Mouse (Mus musculus) cerebellum, adult 9-11 months (tissue): ENCODE results near the gene Arap2.
"Not testable (repeated sequence)": the region's sequence is repeated elsewhere in the genome, so short reads cannot be mapped to it uniquely, and the experiment has no call there.

Experiments used
- DNase-seq: peaks from one replicate; pipeline ENCODE4 v3.0.0; 2022

The Arap2 gene

DNA sequence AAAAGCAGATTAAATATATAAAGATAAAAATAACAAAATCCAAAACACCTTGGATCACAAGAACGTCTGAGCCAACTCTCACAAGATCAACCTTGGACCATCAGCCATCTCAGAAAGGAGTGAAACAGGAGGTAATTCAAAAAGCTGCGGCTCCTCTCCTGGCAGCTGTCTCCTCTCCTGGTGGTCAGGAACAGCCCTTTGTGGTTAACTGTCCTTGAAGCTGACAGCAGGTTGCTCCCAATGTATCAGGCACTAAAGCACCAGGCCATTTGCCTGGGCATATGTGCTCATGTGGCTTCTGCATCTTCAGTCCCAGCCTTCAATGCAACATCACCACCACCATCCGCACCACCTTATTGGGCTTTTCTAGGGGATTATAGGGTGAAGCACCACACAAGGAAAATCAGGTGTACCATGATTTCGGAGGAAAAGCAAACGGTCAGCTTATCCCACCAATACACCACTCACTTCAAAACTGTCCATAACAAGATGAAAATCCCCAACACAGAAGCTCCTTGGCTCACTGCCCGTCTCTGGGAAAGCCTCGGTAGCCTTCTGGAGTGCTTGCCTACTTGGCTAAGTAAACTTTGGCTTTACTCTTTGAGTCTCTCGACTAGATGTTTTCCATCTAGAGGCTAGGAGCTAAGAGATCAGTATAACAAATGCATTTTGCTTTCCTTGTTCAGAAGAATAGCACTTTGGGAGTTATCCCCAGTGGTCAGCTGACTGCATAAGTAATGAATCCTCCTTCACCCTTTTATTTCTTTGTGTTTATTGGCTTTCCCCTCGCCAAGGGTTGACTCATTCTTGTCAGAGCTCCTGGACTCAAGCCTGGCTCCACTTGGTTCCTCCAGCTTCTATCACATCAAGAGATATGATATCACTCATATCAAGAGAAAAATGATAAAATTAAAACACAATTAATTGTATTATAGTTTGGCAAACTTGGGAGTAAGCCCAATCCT, 26.2 kb downstream of the Arap2 start:
- DNase-seq, result peak; percentile 22

DNA sequence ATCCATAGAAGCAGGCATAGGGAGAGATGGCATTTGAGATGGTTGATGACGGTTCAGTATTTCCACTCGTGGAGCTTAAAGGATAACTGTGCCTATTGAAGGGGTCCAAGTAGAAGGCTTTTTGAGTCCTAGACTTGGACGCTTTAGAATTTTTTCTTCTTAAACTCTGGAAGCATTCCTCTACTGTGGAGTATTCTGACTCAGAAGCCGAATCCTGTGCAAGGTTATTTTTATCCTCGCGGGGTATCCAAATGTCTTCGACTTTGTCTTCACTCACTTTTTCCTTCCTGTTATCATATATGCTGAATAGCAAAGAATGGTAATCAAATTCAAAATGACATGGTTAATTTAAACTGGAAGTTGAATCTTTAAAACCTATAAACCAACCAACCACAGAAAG, 35.4 kb downstream of the Arap2 start:
- not testable (repeated sequence) for DNase-seq

DNA sequence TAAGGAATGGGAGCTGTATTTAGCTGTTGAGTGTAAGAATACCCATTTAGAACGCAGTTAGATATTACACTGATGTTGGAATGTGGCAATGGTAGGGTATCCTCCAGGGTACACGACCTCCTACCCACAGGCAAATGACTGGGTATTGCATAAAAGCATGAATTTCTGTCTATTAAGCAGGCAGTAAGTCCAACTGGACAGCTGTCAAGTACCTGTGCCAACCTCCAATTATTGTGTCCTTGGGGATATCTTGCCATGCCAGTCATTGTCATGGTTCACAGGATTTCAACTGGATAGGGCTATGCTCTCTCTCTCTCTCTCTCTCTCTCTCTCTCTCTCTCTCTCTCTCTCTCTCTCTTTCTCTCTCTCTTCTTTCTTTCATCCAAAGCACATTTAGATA, 40.4 kb downstream of the Arap2 start:
- no peak for DNase-seq

DNA sequence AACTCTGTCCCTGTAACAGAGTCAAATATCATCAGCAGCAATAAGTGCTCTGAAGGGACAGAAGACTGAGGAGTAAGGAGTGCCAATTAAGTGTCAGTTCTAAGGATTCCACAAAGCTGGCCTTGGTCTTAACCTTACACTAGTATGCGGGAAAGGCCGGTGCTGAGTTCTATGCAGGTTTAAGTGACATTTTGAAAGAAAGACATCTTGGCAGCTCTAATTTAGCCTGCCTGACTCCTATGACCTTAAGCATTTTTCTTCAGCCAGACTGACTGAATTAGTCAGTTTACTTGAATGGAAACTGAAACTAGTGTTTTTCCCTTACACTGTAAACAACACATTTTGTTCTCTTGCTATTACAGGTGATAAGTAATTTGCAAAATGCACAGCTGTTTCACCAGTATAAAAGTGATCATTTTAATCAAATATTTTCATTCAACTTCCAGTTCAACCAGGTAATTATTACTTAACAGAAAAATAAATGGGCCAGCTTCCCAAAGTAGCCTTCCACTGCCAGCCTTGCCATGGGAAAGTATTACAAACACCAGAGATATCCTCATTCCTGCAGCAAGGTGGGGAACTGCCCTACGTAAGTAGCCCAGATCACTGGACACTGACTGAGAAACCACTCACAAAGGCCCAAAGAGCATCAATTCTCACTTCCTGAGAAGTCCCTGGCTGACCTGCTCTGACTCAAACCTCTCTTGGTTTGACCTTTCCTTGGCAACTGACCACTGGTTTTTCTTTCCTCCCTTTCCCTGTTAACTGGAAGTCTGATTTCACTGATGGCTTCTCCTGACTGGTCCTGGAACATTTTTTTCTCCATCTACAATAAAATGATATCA, 42.5 kb downstream of the Arap2 start:
- no peak for DNase-seq

DNA sequence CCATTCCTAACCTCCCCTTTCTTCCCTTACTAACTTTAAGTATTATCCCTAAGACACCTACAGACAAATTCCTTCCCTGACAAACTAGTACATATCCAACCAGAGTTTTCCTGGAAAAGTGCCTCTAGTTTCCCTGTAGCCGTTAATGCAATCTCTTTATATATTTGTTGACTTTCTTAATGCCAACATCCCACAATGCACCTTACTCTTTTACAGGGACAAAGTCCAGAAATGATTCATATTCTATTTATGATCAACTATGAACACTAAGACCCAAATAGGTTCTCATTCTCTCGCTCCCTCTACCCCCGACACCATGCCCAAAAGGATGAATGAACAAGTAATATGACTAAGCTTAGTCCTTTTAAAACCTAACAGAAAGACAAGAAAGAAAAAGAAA, 49.5 kb downstream of the Arap2 start:
- no peak for DNase-seq

DNA sequence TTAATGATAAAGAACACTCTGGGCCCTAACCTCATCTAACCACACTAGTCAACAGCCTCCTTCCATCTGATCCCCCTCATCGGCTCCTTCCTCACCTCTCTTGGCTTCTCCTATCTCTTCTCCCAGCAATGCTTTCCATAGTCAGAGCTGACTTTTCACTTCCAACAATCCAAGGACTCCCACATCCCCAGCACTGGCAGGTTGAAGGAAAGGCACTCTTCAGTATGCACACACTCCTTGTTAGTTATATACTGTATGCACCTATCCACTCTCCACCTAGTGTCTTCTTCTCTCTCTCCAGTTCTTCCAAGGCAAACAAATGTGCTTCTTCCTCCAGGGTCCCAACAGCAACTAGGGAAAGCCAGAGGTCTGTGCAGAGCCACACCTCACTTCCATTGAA, 50.0 kb downstream of the Arap2 start:
- no peak for DNase-seq

DNA sequence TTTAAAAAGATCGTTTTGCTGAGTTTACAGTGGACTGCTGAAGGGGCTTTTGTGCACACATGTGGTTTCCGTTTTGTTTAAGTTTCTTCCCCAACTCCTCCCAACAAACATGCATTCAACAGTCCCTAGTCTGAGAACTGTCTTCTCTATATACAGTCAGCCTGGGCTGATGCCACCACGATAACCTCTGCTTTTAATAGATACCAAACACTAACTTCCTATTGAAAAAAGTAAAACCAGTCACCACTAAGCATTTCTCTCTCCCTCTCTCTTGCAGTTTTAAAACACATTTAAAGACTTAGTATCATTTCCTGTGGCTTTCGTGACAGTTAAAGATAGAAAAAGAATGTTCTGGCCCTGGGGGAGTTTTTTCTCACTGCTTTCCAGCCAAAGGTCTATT, 50.5 kb downstream of the Arap2 start:
- no peak for DNase-seq

DNA sequence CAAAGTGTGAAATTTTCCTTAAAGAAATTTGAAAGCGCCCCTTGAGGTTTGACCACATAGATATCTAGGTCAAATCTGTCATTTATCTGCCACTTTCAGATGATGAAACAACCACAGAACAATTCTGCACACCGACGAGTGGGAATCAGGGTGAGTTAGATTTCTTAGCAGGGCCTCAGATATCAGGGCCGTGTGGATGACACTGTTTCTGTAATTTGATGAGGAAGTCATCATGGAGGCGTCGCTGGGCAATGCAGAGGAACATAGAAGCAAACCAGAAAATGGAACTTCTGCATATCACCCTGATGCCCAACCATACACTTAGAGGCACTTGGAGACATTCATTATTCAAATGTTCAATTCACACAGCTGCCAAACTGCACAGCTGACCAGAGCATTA, 55.0 kb downstream of the Arap2 start:
- no peak for DNase-seq

DNA sequence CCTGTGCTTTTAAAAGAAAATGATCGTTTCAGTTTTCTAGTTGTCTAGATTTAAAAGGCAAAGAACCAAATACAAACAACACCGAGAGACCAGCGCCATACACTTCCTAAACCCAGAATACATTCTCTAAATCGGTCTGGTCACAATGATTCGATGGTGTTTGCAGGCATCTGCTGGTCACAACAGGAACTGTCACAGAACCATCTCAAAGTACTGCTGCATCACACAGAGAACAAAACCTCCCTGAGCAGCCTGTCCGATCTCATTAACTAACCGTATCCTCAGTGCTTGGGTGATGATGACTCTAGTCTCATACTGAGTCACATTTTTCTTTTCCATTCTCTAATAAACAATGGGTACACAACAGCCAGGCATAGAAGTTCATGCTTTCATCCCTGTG, 59.1 kb downstream of the Arap2 start:
- DNase-seq, result peak; percentile 8

DNA sequence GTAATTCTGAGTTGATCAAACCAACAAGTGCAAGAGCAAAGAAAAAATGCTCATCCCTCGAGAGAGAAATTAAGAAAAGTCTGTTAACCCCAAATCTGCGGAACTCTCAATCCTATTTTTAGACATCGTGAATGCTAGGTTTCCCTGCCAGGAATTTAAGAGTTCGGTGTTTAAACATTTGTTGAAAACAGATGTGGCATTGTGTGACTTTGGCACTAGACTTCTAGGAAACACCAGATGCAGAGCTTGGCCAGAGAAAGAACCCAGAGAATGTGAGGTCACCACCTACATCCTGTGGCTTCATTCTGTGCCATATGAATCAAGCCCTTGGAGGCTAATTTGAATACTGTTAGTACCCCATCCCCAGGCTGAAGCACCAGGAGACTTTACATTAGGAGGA, 76.0 kb downstream of the Arap2 start:
- DNase-seq, result no peak

DNA sequence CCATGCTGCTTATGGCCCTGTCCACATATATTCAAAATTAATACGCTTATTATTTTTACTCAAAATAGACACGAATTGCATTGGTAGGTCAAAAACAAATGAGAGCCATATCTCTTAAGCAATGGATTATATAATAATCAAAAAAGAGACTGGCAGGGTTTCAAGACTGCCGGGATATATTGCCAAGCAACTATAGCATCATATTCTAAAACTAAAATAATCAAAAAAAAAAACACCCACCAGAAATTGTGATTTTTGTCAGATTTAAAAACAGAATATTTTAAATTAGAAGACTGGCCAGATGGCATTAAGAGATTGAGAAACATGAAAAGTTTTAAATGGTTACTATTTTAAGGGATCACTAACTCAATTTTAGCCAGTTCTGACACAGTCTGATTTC, 82.2 kb downstream of the Arap2 start:
- no peak for DNase-seq

DNA sequence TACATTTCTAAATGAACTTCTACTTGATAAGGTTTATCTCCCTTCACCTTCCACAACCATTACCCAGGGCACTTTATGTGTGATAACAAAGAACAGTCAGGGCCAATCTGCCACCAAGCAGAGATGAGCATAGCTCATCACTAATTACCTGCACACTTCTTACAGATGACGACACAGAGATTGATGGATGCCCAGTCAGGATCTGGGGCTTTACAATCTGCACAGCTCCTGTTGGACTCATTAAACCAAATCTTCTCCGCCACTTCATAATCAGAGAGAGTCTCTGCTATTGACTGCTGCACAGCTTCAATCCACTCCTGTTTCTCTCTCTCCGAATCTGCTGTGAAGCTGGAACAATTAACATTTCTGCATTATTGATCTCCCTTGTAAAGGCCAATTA, 82.8 kb downstream of the Arap2 start:
- DNase-seq, result no peak

DNA sequence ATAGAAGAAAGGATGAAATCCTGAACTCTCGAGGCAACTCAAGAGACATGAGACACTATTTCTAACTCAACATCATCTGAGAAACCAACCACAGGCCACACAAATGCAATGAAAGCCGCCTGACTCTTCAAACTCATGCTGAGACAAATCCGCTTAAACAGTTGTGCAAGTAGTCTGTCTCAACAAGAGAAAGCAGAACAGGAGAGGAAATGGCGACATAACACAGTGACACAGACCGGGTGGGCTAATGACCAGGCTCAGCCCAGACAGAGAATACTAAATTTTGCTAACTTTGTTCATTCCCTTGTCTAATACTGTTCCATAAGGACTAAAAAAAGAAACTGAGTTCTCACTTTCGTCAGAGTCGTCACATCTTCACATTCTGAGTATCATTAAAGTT, 88.6 kb downstream of the Arap2 start:
- DNase-seq, result no peak

DNA sequence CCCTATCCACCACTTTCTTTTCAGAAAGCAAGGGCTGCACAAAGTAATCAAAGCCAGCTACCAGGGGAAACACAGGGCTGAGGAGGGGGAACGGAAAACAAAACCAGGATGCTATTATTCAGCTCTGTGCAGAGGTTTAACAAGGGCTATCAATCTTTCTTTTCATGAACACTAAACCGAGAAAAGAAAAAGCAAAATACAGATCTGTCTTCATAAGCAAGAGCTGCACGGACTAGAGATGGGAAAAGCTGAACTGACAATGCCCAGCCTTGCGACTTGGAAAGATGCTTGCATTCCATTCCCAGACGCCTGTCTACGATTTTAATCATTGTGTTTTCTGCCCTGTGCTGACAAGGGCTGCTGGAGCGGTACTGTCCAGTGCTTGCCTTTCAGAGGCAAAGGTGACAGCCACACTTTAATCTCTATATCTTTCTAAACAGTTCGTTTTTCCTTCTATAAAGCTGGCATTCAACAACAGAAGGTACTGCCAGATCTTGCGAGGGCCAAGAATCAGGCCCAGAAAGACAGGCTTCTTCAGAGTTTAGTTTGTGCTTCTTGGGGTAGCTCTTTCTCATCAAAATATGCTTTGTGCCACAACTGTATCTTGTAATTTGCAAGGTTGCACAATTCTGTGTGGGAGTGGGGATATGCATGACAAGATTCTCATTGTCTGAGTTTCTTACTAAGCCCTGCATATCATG, 93.1 kb downstream of the Arap2 start:
- no peak for DNase-seq

DNA sequence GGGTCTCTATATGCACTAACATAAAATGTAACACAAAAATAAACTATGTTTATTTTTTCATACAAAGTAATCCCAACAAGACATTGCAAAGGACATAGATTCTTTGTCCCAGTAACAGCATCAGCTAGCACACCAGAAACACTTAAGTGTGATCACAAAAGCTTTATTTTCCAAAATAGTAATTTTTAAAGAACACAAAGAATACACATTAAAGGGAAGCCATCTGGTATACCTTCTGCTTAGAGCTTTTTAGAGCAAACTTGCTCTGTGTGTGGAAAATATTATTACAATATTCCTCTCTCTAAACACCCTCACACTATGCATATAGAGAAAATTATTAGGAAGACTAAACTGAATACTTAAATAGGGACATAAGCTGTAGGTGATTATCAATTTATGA, 100.6 kb downstream of the Arap2 start:
- no peak for DNase-seq

DNA sequence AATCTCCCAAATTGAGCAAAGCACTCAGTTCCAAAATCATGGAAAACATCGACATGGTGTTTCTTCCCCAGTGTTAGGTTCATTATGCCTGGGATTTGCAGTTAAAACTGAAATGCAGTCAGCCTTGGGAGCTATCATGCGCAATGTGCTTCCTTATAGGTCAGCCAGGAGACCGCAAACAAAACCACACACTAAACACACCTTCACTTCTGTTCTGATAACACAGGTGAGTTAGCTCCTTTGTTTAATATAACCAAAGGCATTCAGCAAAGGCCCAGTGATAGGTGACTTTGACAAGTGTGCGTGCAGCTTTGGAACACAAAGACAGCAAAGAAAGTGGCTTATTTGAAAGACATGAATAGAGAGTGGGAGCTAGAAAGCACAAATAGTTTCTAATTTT, 101.1 kb downstream of the Arap2 start:
- no peak for DNase-seq

DNA sequence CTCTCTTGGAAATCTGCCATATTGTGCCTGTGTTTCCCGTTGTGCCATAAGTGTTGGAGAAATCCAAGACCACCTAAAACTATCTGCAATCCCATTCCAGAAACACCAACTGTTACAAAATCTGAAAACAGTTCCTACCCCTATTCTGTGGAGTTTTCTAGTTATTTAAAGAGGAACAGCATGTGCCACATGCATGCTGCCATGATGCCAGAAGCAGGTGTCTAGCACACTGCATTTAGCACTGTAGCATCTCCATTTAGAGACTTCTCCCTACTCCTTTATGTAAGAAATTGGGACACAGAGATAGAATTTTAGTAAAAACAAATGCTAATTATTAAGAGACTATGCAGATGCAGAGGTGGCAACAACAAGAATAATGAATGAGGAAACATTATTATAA, 102.8 kb downstream of the Arap2 start:
- DNase-seq, result no peak

DNA sequence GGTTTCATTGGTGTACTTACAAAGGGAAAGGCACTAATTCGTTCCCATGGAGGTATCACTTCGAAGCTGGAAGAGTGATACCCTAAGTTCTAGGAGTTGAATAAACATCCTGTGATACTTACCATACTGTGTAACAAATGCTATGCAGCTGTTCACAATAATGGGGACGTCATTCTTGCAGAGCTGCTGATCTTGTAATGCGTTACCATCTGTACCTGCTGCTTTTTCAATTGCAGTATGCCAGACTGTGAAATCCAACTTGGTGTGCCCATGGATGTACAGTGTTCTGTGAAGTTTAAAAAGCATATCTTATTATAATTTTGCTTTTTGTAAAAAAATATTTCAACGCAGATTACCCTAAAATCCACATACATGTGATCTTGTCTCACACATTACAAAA, 112.0 kb downstream of the Arap2 start:
- DNase-seq, result no peak

DNA sequence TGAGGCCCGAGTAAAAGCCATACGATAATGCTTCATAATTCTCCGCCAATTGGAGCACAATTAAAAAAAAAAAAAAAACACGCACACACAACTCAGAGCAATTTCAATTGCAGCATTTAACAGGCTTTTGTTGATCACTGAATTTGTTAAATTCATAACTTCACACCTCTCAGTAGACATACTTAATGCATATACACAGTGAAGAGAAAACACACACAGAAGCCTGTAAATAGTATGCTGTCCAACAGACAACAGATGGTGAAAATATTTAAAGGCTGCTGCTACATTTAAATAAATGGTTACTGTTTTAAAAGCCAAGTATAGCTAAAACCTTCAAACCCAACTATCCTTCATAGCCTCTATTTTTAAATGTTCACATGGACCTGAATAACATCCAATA, 123.6 kb downstream of the Arap2 start:
- DNase-seq, result no peak

DNA sequence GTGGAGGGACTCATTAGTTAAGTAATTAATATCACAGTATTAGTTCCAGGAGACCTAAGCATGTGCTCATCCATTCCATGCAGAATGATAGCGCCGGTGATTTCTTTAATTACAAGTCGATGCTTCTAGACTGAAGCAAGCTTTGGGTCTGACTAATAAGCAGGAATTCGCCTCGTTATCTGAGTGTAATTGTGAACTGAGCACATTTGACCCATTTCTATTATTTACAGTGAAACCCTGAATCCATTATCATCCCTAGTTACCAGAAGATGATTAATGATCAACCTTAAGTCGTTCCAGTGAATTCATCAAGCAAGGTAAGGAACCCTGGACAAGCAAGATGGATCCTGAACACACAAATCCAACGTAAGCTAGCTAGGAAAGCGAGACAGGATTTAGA, 125.5 kb downstream of the Arap2 start:
- DNase-seq, result no peak

DNA sequence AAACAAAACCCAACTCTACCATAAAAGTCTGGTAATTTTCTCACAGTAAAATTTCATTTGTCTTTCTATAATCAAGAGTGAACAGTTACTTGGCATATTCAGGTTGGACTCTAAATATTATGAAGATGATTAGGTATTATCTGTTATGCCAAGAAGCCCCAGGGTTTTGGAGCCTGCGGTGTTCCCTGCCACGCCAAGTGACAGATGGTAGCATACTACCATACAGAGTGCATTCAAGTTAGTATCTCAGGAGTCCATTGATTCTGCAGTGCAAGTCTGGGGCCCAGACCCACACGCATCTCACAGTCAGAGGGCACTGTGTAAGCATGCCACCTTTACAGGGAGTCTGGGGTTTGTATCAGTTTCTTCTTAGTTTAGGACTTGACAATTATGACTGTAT, 129.6 kb downstream of the Arap2 start:
- DNase-seq, result no peak

DNA sequence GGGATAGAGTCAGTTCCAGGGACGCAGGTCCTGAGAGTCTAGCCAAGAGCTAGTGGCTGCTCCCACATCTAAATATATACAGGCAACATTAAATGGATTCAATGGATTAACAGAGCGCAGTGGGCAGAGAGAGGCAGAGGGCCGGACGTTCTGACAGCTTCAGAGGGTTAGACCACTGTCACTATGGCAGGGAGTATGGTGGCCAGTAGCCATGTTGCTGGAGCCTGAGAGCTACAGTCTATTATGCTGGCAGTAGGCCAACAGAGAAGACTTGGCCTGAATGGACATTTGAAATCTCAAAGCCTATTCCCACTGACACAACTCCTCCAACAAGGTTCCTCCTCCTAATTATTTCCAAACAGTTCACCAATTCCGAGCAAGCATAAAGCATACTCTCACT, 137.1 kb downstream of the Arap2 start:
- DNase-seq, result no peak

DNA sequence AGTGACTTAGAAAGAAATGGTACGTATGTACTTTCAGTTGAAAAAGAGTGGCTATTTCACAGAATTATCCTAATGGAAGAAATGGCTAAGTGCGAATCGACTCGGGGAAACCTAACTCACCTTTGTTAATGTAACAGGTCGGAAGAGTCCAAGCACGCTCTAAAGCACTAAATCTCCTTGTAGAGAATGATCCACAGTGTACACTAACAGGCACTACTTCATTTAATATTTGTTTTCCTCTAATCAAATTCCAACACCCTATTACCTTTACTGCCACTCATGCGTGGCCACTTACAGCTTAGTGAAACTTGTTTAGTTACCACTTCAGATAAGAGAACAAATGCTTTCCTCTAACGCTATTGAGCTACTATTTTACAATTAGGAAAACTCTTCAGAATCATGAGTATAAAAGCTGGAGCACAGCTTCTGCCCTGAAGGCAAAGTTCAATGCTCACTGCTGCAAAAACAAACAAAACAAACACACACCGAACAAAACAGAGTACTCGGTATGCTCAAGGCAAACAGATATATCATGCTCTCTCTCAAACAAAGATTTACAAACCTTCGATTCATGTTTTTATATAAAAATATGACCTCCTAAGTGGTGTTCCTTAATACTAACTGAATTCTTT, 143.0 kb downstream of the Arap2 start:
- no peak for DNase-seq
